Mouse (Mus musculus) ES-E14 (cell line): ENCODE results near the gene Tmem163.

ENCODE experiments used
- CHD2 ChIP-seq: IDR thresholded peaks from 2 replicates; pipeline ENCODE4 v1.6.1; 2014; ENCODE audit warnings: mild to moderate bottlenecking, low read depth, low read length, inconsistent platforms
- HCFC1 ChIP-seq: IDR thresholded peaks from 2 replicates; pipeline ENCODE4 v1.6.1; 2012; ENCODE audit warnings: low read length, inconsistent platforms, borderline replicate concordance; ENCODE audit not compliant: insufficient read depth
- MAFK ChIP-seq: IDR thresholded peaks from 2 replicates; pipeline ENCODE4 v1.6.1; 2014; ENCODE audit warnings: mild to moderate bottlenecking, low read depth, low read length, inconsistent platforms; ENCODE audit not compliant: insufficient read depth
- ZC3H11A ChIP-seq: IDR thresholded peaks from 2 replicates; pipeline ENCODE4 v1.6.1; 2012; ENCODE audit warnings: low read depth, mild to moderate bottlenecking, inconsistent platforms, low read length, borderline replicate concordance
- ZNF384 ChIP-seq: IDR thresholded peaks from 2 replicates; pipeline ENCODE4 v1.6.1; 2012; ENCODE audit warnings: low read depth, low read length, inconsistent platforms

GRCm38 (mm10) chr1:127610378-127610777 is 69.0 kb downstream of the Tmem163 start:
- TF ChIP-seq ZC3H11A (no peak), HCFC1 (no peak), MAFK (no peak), CHD2 (no peak), ZNF384 (no peak)
